Mouse (Mus musculus) lung, postnatal 10 days (tissue): ENCODE data around the gene Pde5a.

Source experiments
- DNase-seq: peaks from one replicate; pipeline ENCODE4 v3.0.0; 2021

Gene Pde5a

GRCm38 (mm10) chr3:122728852-122729600, at the start of gene Pde5a:
Gene Pde5a, plus strand, starts transcription at chr3:122728947.
- DNase-seq: peak; percentile 95

DNA sequence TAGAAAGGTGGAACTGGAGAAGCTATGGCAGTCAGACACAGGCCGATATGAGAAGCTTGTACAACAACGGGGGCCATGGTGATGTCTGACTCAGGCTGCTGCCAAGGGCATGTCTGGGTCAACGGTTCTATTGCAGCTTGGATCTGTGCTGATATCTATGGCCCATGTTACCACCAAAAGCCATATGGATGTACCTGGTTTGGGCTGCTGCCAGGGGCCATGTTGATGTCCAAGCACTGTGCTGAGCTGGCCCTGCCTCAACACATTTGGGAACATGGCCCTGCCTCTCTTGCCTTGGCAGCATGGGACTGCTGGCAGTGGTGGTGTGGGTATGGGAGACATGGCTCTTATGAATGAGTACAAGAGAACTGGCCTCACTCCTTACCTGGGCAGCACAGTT, 47.9 kb upstream of the Pde5a start:
- DNase-seq: no peak

- no peak for DNase-seq
Observed at GRCm38 (mm10) chr3:122682352-122682751, 46.4 kb upstream of the Pde5a start.

- peak; percentile 33 for DNase-seq
Observed at GRCm38 (mm10) chr3:122684832-122685231, 43.9 kb upstream of the Pde5a start.

DNA sequence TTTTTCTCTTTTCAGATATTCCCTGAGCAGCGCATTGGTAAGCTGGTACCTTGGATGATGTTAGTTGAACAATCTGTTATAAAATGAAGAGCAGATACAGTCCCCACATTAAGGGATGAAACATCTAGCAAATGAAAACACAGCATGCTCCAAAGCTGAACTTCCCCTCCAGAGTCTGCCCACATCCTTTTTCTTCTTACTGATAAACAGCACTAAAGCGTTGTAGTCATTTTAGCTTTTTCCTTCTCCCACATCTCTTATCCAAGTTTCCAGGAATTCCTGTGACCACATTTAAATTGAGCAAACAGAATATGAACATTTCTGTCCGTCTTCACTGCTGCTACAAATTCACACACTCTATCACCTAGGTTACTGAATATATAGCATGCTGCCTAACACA, 35.7 kb upstream of the Pde5a start:
- no peak for DNase-seq

DNA sequence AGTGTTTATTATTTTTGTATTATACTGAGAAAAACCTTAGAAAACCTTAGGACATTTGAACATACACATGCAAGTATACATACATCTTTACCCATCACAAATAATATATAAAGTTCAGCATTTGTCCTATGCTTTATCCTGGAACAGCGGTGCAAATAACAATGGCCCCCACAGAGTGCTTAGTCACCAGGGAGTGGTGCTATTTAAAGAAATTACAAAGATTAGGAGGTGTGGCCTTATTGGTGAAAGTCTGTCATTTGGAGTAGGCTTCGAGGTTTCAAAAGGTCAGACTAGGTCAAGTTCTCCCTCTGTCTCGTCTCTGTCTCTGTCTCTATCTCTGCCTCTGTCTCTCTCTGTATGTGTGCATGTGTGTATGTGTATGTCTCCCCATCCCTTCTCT, 32.9 kb upstream of the Pde5a start:
- no peak for DNase-seq

GRCm38 (mm10) chr3:122696672-122697071, 32.1 kb upstream of the Pde5a start:
- peak; percentile 15 for DNase-seq

DNA sequence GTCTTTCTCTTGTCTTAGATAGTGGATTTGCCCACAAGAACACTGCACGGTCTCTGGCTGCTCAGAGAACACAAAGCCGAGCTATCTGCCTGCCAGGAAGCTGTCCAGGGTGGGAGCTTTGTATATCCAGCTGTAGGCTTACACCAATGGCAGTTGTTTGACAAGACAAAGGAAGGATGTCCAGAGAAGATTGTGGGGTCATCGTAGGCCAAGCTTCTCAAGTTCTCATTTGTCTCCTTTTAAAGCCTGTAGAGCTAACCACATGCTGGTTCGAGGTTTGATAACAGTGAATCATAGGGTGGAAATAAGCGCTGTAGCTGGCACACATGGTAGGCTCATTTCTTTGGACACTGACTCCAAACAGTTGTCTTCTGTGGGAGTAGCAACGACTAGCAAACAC, 24.5 kb upstream of the Pde5a start:
- DNase-seq: peak; percentile 90

GRCm38 (mm10) chr3:122705246-122705645, 23.5 kb upstream of the Pde5a start:
- DNase-seq: peak; percentile 16

- DNase-seq: no peak
Observed at GRCm38 (mm10) chr3:122708485-122708884, 20.3 kb upstream of the Pde5a start.

DNA sequence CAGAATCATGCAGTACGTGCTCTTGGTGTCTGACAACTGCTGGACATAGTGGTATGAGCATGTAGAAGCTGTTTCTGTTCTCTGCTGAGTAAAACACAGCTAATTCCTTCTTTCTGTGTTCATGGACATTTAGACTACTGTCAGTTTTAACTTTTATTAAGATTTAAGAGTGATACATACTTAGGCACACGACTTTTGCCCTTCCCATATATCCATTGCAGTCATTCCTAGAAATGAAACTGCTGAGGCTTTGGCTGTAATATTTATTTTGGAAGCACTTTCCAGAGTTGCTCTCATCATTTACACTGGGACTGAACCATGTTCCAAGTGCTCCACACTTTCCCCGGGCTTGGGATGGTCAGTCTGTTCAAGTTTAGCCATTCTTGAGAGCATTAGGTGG, 18.6 kb upstream of the Pde5a start:
- DNase-seq: no peak

GRCm38 (mm10) chr3:122718631-122719030, 10.1 kb upstream of the Pde5a start:
- no peak for DNase-seq

DNA sequence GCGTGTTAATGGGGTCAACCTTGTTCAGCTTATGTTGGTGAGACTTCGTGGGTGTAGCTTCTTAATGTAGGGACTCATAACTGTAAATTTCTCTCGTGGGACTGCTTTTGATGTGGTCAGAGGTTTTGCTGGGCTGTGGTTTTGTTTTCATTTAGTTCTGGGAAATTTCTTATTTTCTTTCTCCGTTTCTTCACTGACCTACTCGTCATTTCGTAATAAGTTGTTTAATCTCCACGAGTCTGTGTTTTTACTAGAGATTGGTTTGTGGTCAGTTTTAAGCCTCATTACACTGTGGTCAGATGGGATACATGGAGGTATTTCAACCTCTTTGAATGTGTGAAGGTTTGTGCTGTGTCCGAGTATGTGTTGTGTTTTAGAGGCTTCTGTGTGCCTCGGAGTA, 7.2 kb upstream of the Pde5a start:
- DNase-seq: no peak

GRCm38 (mm10) chr3:122729601-122729959, 833 bp downstream of the Pde5a start:
- peak; percentile 87 for DNase-seq

GRCm38 (mm10) chr3:122729960-122730740, 1.4 kb downstream of the Pde5a start:
- peak; percentile 90 for DNase-seq

DNA sequence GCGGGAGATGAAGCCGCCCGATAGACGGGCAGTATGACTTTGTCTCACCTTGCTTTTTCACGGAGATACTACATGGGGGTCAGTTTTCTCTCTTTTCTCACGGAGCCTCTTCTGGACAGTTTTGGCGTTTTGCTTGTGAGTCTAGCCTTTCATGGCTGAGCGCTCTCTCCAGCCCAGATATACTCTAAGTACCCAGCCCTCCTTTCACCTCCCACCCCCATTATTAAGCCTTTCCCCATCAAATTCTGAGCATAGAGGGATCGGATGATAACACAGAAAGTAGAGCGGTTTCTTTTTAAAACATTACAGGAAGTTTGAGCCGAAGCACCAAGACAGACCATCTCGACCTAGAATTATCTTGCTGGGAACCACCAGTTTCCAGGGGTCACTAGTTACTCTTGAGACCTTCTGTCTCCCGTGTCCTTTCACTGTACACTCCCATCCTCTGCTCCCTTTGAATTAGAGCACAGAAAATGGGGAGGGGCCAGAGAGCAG, 2.0 kb downstream of the Pde5a start:
- peak; percentile 43 for DNase-seq

GRCm38 (mm10) chr3:122733806-122734205, 5.1 kb downstream of the Pde5a start:
- peak; percentile 45 for DNase-seq

- DNase-seq: no peak
Observed at GRCm38 (mm10) chr3:122734329-122734728, 5.6 kb downstream of the Pde5a start.

GRCm38 (mm10) chr3:122739460-122739859, 10.7 kb downstream of the Pde5a start:
- DNase-seq: no peak

DNA sequence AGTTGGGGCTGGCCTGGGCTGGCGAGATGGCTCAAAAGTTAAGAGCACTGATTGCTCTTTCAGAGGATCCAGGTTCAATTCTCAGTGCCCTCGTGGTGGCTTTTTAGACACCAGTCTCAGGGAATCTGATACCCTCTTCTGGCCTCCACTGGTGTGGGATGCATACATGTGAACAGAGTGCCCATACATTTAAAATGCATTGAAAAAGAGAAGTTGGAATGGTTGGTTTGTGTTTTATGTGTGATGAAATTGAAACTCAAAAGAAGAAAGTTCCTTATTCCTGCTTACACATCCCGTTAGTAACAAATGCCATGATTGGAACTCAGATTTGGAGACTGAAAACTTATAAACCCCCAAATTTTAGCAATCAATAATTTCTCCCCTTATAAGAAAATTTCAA, 15.5 kb downstream of the Pde5a start:
- no peak for DNase-seq

DNA sequence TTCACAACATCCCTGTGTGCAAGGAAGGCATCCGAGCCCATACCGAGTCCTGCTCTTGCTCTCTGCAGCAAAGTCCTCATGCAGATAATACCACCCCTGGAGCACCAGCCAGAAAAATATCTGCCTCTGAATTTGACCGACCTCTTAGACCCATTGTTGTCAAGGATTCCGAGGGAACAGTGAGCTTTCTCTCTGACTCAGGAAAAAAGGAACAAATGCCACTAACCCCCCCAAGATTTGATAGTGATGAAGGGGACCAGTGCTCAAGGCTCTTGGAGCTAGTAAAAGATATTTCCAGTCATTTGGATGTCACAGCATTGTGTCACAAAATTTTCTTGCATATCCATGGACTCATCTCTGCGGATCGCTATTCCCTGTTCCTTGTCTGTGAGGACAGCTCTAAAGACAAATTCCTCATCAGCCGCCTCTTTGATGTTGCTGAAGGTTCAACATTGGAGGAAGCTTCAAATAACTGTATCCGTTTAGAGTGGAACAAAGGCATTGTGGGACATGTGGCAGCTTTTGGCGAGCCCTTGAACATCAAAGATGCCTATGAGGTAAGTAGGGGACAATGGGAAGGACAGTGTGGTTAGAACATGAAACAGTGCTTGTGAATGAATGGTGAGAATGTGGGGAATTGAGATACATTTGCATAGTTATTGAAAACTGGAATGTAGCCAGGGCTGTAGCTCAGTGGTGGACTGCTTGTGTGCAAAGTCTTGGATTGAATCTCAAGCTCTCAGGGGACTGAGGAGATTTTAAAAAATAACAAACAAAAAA, 19.4 kb downstream of the Pde5a start:
- no peak for DNase-seq

GRCm38 (mm10) chr3:122763240-122763761, 34.6 kb downstream of the Pde5a start:
- no peak for DNase-seq

- DNase-seq: no peak
Observed at GRCm38 (mm10) chr3:122763768-122764167, 35.0 kb downstream of the Pde5a start.
